Mouse (Mus musculus) spleen, postnatal 10 days (tissue): Measurements from ENCODE around the gene Best2.
A peak's percentile ranks its signal among the peaks of the same experiment; 100 is the strongest.

Source experiments
- DNase-seq, 2 experiments: peaks; one replicate each; pipeline ENCODE4 v3.0.0; 2021 to 2022; ENCODE audit warnings: low spot score in 2 of 2

The Best2 gene

DNA sequence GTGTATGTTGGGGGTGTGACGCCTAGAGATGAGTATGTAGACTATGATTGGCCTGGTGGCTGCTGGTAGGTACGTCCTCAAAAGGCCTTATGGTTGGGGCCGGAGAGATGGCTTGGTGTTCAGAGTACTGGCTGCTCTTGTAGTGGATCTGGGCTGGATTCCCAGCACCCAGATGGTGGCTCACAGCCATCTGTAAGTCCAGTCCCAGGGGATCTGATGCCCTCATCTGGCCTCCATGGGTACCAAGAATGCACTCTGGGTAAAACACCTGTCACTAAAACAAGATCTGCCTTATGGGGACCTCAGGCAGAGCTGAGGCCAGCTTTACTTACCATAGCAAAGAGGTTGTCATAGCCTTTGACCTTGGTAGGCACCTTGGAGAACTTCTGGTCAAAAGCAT lies 9.5 kb upstream of the Best2 start:
- no peak for DNase-seq

- no peak for DNase-seq
Measured at GRCm38 (mm10) chr8:85021514-85022055, 7.3 kb upstream of the Best2 start.

- no peak for DNase-seq
Measured at GRCm38 (mm10) chr8:85017209-85017608, 2.9 kb upstream of the Best2 start.

- no peak for DNase-seq
Measured at GRCm38 (mm10) chr8:85016724-85017123, 2.4 kb upstream of the Best2 start.

GRCm38 (mm10) chr8:85013230-85013840 lies 996 bp downstream of the Best2 start:
- DNase-seq = peak; percentile 52 to 78

DNA sequence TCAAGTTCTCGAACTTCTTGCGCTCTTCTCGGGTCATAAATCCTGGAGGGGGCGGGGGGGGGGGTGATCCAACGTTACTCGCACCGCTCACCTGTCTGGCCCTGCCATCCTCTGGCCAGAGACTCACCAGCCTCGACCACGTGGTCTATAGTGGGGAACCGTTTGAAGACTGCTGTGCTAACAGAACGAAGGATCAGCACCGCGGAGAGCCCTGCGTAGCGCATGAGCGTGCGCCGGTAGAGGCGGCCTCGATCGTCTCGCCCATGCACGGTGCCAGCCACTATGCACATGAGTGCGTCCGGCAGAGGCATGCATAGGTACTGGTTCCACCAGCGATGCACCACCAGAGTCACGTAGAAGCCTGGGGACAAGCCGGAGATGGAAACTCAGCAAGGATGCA lies 3.1 kb downstream of the Best2 start:
- DNase-seq = no peak

GRCm38 (mm10) chr8:85007686-85008085 lies 6.6 kb downstream of the Best2 start:
- peak; percentile 62 to 81 for DNase-seq

- DNase-seq = peak; percentile 87 to 96
Measured at GRCm38 (mm10) chr8:84997649-84998295, 16.6 kb downstream of the Best2 start.

DNA sequence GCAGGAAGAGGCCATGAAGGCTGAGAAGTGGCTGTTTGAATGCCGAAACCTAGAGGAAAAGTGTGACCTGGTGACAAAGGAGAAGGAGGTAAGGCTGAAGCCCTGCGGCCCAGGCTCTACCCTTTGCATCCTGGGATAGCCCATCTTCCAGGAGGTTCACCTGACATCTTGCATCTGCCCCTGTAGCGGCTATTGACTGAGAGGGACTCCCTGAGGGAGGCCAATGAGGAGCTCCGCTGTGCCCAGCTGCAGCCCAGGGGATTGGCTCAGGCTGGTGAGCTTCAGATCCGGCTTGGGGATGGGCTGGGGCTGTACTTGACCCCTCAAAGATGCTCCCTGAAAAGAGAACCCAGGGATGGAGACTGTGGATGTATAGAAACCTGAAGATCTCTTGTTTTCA lies 17.4 kb downstream of the Best2 start:
- DNase-seq = no peak

- no peak for DNase-seq
Measured at GRCm38 (mm10) chr8:84995680-84996079, 18.7 kb downstream of the Best2 start.

GRCm38 (mm10) chr8:84994375-84994774 lies 20.0 kb downstream of the Best2 start:
- DNase-seq = no peak

DNA sequence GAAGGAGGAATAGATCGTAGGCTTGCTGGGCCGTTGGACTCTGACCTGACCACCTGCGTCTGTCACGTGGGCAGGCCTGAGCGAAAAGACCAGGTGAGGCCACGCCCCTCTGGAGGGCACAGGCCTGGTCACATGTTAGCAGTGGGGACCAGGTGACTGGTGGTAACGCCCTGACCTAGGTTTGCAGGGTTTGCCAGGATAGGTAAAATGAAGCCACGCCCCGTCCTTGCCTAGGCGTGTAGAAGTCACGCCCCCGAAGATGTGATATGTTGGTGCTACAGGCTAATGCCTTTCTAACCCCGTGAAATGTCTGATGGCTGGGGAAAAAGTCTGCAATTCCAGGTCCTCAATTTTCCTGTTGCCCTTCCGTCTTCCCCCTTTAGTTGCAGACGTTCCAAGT lies 23.5 kb downstream of the Best2 start:
- DNase-seq = peak in 1 of 2 experiments; percentile 67

DNA sequence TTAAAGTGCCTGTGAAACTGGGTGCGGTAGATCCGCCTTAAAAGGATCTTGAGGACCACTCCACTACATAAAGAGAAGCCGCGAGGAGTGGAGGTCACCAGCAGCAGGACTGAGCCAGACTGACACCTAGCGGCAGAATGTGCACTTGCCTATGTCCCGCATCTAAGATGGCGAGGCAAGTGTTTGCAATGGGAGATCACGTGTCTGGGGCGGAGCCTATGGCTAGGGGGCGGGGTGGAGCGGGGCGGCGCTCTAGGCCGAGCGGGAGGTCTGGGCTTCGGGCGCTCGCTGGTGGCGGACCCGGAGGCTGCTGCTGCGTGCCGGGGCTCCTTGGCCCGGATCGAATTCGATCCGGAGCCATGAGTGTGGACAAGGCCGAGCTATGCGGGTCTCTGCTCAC lies 24.0 kb downstream of the Best2 start, which contains the start of gene Hook2:
Gene Hook2 (plus strand): TSS at position 255 of the 400 bp plus-strand sequence.
- DNase-seq = peak; percentile 96 to 99

GRCm38 (mm10) chr8:84989810-84990209 lies 24.5 kb downstream of the Best2 start:
- DNase-seq = peak; percentile 96 to 97

DNA sequence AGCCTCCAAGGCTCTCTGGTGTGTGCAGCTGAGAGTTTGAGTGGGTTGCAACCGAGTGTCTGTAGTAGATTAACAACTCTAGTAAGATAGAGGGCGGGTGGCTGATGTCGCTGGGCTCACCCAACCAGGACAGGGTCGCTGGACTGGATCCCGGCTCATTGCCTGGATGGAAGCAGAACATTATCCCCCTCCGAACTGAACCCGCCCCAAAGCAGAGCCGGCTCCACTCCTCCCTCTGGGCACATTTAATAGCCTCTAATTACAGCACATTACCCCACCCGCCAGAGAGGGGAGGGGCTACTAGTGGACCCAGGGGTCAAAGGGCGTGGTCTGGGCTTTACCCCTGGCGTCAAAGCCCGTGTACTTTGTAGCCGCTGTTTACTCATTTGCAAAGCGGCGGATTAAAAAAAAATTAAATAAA lies 25.0 kb downstream of the Best2 start:
- peak; percentile 44 to 61 for DNase-seq

DNA sequence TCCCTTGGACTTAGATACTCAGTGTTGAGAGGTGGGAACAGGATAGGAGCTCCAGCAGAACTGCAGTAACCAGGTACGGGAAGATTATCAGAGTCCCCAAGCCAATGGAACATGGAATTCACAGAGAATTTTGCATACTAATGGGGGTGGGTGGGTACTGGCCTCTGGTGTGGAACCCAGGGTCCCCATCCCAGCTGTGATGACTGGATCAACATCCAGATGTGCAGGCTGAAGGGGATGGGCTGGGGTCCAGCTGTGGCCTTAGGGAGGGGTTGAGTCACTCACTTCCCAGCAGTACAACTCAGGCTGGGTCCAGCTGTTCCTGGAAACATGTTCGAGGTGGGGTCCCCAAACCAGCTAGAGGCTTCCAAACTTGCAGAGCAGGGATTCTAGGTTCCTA lies 26.4 kb downstream of the Best2 start:
- DNase-seq = no peak

DNA sequence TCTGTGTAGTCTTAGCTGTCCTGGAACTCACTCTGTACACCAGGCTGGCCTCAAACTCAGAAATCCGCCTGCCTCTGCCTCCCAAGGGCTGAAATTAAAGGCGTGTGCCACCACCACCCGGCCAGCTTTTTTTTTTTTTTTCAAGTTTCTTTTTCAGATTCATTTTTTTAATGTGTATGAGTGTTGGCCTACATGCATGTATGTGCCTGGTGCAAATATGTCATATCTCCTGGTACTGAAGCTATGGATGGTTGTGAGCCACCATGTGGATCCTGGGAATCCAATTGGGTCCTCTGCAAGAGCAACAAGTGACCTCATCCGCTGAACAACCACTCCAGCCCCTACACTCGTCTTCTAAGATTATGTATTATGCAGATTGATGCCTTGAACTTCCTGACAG lies 26.9 kb downstream of the Best2 start:
- no peak for DNase-seq

- no peak for DNase-seq
Measured at GRCm38 (mm10) chr8:84986379-84986945, 27.9 kb downstream of the Best2 start.

- DNase-seq = peak; percentile 85 to 92
Measured at GRCm38 (mm10) chr8:84985684-84986378, 28.5 kb downstream of the Best2 start.

DNA sequence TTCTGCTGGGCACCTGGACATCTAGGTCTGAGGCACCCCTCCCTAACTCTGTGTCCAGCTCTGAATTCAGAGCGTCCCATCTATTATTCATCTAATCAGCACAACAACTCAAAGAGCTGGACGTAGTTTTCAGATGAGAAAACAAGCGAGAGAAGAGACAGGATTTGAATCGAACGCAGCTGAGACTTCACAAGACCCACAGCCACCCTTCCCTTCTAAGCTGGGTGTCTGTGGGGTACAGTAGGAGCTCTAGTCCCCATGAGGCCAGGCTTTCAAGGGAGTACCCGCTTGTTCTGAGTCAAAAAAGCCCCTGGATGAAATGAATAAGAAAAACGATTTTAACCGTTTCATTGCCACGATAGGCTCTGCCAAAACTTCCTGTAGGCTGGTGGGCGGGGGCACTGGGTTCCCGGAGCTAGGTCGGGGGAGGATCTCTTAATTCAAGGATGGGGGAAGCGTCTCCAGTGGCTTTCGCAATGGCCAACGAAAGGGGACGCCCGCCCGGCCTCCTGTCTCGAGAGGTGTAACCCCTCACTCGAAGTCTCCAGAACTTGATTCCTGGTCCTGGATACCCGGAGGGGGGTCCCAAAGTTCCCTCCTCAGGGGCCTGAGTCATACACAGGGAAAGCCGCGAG lies 29.2 kb downstream of the Best2 start:
- DNase-seq = peak; percentile 24 to 49

DNA sequence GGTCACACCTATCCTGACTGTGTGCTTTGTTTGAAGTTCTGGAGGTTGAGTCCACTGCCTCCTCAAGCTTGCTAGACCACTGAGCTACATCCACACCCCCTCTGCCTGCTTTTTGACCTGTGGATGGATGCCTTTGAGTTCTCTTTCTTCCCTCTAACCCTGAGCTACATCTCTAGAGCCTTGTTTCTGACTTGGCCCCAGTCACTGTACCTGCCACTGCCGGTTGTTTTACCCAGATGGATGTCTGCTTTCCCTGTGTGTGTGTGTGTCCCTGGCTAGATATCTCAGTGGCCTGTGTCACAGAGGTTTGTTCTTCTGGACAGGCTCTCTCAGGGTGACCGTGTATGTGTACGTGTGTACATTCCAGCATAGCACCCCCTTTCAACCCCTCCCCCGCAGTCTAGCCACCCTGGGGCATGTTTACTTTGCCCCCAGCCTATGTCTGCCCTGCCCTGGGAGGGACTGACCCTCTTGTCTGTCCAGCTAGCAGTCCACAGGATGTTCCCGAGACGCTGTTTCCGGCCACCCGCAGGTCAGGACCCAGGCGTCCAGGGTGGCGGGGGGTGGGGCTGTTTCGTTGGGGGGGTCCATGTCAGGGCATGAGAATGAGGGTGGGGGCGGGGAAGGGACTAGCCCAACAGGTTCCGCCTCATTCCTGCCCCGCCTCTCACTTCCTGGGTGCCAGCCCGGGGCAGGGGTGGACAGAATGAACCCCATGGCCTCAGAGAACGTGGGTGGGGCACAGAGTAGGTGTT lies 29.9 kb downstream of the Best2 start:
- DNase-seq = peak in 1 of 2 experiments; percentile 34
